Mouse (Mus musculus): ENCODE measurements around the gene Tcf12.

Tcf12 gene

DNA sequence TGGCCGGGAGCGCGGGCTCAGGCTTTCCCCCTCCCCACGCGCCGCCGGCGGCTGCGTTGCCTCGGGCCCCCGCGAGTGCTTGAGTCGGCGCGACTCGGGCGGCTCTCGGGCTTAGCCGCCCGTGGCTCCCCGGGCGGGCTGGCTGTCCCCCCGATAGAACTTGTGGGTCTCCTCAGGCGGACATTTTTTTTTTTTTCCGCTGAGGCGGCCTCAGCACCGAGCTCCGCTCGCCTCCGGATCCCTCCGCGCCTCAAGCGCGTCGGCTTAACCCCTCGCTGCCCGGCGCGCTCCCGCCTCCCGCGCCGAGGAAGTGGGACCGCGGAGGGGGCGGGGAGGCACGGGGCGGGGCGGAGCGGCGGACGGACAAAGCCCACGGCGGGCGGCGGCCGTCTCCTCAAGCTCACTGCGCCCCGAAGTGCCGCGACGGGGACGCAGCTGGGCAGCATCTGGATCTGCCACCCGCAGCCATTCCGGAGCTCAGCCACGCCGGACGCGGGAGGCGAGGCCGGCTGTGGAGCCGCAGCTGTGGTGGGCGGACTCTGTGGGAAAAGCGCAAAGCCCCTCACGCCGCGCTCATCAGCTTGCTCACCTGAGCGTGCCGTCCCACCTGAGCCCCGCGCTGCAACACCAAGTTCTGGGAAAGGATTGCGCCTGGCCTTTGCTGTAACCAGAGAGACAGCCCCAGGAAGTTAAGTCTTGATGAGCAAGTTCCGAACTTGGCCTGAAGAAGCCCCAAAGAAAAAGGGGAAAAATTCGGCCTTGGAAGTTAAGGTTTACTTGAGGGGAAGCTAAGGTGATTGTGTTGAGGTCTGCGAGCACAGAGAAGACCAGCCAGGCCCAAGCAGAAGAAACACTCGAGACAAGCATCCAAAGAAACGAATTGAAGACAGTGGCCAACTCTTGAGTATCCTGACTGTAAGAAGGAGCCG is at the start of gene Tcf12:
Gene Tcf12, minus strand, starts transcription at position 250 of the 929 bp plus-strand sequence.
- peak; percentile 99 for DNase-seq

DNA sequence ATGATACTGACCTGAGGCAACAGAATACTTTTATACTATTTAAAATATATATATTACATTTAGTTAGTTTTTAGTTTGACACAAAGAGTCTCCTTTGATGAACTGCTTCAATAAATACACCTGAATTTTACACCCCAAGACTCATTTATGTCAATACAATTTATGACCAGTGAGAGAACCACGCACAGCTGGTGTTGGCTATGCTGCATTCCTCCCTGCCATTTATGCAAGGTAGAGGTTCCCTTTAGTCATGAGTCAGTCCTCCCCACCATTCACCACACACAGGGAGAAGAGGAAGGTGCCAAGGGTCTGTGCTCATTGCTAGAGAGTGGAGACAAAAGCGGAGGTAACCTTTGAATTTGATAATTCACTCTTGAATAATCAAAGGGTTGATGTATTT is 46.7 kb upstream of the Tcf12 start:
- DNase-seq: no peak

DNA sequence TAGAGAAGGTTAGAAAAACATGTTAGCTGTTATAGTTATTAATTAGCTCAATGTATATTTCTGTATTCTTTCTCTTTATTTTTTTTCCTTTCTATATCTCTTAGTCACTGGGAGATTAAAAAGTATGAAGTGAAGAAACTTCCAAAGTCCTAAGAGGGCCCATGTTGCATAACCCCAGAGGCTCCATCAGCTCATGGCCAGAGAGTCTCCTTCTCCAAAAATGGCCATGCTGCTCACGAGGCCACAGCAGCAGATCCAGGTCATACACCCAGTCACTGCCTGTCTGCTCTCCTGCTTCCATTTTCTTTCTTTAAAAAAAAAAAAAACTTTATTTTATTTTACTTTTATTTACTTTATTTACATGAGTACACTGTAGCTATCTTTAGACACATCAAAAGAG is 45.4 kb upstream of the Tcf12 start:
- no peak for DNase-seq

DNA sequence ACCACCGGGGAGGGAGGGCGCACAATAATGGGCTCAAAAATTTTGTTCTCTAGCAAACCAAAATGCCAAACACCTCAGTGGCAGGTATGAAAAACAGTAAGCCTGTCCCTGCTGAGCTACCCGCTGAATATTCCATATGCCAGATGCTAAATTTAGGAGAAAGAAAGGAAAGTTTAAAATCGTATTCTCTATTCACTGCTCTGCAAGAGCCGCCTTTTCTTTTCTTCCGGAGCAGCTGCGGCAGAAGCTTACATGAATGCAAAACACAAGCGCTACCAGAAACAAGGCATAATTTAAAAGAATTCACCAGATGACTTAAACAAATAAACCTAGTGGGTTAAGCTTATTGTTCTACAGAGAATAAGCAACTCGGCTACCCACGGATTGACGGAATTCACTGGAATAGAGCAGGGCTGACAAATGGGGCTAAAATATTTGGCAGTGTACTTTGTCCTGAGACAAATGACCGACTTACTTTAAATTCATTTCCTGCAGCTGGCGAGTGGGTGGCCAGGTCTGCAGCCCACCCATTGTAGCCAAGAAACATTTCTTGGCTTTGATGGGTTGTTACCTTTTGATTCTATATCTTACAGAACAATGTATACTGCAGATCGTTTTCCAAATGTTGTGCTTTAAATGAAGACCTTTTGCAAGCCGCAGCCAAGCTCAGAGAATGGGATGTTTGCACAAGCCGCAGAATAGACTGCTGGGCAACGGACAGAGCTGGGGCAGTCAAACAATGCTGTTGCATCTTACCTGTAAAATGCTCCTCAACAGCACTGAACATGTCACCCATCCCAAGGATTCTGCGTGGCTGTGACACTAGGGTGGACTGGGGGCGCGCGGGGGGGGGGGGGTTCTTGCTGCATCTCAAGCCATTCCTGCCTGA is 43.8 kb upstream of the Tcf12 start:
- peak; percentile 50 for DNase-seq

DNA sequence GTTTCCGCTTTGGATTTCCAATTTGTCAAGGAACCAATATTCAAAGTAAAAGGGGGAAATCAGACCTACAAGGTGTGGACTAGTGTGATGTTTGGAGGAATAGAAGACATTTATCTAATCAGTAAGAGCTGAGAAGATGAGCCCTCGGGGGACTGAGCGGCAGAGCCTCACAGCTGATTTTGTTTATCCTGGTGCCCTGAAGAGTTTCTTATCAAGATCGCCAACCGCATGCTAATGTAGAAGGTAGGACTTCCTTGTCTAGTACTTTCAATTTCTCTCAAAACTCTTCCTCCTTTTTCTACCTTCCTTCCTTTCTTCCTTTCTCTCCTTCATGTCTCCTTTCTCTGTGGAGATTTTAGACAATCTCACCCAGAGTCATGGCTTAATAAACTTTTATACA is 32.5 kb upstream of the Tcf12 start:
- no peak for DNase-seq

DNA sequence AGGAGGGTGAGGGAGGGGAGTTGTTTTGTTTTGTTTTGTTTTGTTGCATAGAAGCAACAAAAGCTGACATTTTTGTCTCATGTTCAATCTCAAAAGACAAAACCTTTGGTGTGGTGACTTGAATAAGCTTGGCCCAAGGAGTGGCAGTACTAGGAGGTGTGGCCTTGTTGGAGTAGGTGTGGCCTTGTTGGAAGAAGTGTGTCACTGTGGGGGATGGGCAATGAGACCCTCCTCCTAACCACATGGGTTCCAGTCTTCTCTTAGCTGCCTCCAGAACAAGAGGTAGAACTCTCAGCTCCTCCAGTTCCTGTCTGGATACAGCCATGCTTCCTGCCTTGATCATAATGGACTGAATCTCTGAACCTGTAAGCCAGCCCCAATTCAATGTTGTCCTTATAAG is 26.2 kb upstream of the Tcf12 start:
- DNase-seq: no peak

DNA sequence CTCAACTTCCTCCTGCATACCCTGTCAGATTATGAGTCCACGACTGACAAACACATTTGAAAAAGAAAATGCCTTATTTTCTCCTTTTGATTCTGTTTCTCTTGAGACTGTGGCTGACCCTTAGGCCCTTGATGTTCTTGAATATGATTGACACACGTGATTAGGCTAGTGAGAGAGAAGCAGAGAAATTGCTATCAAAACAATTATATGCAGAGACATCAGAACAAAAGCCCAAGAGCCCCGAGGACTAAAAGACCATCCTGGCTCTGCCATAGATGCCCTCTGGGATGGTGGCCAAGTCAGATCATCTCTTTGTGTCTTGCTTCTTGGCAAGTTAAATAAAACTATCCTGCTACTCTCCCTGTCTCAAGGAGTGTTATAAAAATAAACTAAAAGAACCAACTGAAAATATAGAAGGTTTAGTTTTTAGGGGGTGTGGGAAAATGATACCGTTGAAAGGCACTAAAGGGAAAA is 22.1 kb upstream of the Tcf12 start:
- no peak for DNase-seq

DNA sequence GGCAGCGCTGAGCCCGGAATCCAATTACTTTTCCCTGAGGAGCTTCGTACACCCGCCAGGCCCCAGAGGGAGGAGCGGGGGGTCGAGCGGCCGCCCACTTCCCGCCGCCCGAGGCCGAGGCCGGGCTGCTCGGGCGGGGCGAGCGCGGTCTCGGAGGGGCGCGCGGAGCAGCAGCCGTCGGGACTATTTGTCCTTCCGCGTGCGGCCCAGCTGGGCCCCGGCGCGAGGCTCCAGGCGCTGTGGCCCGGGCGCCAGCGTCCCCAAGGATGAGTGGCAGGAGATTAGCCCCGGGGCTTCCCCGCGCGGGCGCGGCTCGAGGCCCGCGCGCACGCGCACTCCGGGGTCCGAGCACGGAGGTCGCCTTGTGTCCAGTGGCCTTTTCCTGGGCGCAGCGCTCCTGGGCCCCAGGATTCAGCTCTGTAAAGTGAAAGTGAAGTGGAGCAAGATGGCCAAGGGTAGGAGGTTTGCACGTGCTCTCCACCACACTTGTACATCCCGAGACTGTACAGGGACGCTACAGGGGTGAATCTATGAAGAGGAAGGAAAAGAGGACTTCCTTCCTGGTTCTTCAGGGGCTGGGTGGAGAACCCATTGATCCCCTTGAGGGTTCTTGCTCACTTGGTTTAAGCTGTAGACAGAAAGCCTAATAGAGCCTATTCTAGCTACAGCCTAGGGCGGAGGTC is 21.6 kb upstream of the Tcf12 start:
- DNase-seq: peak; percentile 94

DNA sequence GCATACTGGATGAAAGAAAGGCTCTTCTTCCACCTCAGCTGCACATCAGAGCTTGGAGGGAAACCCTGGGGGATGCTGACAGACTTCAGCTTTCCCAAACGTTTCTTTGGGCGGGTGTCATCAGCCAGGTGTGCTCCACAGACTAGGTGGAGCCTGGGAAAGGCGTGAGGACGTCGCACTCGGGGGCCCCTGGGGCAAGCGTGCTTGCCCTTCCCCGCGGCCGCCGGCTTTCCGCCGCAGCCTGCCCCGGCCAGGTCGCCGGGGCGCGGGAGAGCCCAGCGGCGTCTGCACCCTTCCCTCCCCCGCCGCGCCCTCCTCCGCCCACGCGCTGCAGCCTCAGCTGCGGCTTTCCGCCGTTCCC is 21.0 kb upstream of the Tcf12 start:
- no peak for DNase-seq

DNA sequence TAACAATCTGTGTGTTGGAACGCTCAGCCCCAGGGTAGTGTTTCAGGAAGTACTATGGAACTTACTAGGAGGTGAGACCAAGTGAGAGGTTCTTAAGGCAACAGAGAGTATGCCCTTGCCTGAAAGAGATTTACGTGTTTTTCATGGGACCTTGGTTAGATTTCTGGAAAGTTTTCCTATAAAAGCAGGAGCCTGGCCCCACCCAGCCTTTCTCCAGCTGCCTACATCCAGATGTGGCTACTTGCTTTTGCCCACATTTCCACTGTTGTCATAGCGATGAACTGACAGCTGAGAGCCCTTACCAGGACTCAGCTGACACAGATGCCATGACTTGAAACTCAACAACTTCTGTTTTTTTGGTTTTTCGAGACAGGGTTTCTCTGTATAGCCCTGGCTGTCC is 18.2 kb upstream of the Tcf12 start:
- DNase-seq: no peak

DNA sequence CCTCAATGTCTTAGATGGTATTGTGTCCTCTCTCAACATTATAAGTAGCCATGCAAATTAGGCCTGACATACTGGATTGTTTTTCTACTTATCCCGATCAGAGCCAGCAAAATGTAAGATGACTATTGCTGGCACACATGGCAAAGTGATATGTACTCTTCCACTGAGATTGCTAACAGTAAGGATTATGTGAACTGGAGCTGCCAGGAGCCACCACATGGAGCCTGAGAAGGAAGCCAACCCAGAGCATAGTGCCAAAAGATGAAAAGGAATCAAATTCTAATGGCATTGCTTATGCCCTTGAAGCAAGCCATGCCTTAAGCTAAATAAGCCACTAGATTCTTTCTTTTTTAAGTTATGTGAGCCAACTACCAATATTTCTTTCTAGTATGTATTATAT is 13.8 kb upstream of the Tcf12 start:
- no peak for DNase-seq

DNA sequence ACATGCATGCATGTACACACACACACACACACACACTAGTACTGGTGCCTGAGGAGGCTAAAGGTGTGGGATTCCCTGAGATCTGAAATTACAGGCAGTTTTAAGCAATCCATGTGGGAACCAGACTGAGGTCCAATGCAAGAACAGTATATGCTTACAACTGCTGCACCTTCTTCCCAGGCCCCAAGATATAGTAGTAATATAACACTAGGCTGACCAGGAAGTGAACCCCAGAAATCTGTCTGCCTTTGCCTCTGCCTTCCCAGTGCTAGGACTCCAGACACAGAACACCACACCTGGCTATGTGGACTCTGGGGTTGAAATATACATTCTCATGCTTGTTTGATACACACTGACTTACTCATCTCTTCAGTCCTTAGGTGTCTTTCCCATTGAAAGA is 6.8 kb upstream of the Tcf12 start:
- no peak for DNase-seq

DNA sequence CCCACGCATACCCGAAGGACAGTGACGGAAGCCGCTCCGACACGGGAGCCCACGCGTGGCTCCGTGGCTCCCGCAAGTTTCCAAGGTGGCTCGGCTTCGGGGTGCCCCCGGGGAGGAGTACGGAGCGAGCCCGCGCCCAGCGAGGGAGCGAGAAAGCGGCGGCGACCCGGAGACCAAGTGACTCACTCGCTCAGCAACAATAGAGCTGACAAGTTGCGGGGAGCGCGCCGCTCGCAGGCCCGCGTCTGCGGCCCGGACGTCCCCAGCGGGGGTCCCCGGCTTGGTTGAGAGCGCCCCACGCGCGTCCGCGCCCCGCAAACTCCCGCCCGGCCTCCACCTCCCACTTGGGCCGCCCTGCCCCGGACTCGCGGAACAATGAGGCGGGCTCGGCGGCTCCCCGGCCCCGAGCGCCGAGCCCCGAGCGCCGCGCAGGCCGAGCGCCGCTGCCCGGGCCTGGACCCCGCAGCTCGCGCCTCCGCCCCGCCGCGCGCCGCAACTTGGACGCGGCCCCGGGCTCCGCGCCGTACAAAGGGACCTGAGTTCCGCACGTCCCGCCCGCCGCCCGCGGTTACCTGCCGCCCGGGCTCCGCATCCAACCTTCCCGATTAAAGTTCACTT is 558 bp downstream of the Tcf12 start:
- DNase-seq: peak; percentile 82

DNA sequence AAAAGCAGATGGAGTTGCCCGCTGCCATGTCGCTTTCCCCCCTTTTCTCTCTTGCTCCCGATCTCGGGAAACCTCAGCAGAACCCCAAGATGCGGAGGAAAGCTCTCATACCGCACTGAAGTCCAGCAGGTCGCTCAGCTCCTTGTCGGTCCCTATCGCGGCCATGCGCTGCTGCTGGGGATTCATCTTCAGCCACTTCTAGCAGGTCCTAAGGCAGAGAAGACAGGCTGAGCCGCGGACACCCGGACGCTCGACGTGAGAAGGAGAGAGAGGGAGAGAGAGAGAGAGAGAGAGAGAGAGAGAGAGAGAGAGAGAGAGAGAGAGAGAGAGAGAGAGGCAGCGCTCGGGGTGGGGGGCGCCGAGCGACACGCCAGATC is 1.1 kb downstream of the Tcf12 start:
- peak; percentile 64 for DNase-seq

DNA sequence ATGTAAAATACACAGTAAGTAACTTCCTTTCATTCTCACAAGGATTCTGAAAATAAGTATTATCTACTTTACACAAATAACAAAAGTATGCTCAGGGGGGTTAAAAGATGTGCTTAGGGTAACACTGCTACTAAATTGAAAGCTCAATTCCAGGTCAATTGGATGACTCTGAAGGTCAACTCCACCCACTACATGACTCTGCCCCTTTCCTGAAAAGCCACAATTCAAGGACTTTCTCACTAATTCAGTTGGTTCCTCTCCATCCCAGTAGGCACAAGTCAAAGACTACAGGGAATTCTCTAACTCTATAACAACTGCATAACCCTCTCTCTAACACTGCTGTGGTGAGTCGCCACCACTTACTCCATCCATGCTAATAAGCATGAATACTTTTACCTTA is 8.2 kb downstream of the Tcf12 start:
- no peak for DNase-seq

DNA sequence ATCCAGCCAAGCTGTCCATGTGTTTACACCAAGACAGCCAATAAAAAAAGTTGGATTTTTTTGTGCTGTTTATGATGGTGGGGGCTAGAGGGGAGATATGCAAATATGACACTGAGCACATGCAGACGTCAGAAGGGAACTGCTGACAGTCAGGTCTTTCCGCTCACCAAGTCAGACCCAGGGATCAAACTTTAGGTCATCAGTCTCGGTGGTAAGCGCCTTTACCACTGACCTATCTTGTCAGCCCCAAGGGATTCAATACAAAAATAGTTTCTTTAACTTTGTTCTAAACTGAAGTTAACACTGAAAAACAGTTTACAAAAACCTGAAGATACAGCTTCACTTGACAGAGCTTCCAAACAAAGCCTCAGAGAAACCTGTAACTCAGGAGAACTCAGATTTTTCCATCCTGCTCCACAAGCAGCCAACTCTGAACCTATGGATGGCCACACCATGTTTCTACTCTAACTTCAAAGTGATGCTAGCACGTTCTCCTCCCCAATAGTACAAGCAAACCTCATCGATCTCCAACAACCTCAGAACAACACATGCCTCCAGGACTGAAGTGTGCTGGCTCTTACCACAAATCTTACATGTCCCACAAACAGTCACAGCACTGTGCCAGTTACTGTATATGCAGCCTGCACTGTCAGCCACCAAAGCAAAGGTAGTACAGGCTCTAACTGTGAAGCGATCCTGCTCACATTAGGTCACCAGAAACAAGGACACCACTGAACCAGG is 11.6 kb downstream of the Tcf12 start:
- no peak for DNase-seq

DNA sequence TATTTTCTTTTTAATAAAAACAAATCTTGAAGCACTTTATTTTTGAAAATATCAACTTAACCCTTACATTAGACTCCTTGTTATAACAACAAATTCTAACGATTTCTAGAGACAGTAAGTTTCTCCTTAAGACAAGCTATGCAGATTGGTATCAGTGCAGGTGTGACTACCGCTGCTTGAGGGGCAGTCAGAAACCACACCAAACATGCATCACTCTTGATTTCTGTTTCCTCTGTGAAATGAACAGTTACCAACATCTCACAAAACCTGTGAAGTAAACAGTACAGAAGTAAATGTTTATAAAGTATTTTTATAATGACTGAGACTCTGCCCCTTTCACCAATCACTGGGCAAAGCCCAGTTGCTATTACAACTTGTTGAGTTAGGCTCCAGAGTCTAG is 13.6 kb downstream of the Tcf12 start:
- DNase-seq: no peak

DNA sequence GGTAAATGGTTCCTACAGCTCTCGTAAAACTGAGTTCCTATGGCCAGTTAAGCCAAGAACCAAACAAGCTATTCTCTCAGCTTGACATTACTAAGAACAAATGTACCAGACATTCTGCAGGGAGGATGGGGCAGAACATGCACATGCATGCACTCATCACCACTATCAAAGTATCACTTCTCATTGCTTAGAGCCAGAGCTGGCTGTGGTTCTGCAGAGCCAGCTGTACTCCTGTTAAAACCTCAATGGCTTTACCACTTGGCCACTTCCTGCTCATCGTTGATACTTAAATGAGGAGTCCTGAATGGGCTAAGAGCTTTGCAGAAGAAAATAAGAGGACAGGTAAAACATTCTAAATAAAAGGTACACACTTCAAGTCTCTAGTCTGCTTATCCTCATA is 14.6 kb downstream of the Tcf12 start:
- no peak for DNase-seq

DNA sequence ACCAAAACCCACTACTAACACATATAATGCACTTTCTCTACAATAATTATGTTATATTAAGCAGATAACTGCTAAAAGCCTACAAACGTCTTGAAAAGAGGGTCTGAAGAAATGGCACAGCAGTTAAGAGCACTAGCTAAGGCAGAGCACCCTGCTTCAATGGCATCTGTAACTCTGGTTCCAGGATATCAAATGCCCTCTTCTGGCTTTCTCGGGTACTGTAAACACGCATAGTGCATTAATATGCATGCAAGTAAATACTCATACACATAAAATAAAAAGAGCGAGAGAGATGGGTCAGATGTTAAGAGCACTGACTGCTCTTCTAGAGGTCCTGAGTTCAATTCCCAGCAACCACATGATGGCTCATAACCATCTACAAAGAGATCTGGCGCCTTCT is 17.0 kb downstream of the Tcf12 start:
- DNase-seq: peak; percentile 44

DNA sequence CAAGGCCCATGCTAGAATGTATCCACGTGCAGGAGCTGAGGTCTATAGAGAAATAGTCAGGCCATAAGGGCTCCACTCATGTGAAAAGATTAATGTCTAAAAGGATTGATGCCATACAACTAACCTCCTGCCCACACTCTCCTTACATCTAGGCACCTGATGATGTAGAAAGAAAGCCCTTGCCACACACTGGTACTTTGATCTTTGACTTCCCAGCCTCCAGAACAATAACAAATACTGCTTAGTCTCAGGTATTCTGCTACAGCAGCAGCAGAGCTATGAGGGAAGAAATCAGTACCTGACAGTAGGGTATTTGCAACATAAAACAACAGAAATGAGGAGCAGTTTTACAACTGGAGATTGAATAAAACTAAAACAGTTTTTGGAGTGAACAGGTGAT is 19.5 kb downstream of the Tcf12 start:
- no peak for DNase-seq

DNA sequence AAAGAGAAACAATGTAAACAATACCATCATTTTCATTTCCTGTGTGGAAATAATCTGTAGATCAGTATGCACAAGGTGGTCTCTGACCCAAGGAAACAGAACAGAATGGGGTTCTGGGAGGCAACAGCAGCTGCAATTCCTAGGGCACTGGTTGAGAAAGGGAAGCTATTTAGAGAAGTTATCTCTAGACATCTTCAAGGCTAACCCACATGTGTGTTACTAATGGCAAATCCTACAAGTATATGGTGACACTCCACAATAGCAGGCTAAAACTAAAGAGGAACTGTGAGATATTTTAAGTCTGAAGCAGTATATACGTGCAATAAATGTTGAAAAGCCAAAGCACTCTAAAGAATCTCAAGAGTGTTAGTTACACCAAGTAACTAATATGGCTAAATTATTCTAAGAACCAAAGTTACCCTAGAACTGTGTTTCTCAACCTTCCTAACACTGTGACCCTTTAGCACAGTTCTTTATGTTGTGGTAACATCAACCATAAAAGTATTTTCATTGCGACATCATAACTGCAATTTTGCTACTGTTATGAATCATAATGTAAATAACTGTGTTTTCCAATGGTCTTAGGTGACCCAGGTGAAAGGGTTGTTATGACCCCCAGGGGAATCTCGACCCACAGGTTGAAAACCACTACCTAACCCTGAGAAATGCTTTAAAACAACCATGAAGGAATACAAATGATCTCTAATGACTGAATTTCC is 22.6 kb downstream of the Tcf12 start:
- no peak for DNase-seq

DNA sequence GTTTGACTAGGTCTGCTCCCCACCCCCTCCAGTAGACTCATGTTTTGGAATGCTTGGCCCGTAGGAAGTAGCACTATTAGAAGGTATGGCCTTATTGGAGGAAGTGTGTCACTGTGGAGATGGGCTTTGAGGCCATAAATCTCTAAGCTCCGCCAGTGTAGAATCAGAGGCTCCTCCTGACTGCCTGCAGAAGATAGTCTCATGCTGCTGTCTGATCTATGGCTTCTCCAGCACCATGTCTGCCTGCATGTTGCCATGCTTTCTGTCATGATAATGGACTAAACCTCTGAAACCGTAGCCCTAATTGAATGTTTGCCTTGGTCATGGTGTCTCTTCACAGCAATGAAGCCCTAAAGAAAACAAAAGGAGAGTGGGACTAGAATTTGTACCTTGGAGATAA is 26.7 kb downstream of the Tcf12 start:
- no peak for DNase-seq
